Mouse (Mus musculus) C2C12 (cell line): Measurements from ENCODE around the gene Fnbp1.

Experiments used
- CEBPB ChIP-seq: IDR thresholded peaks from one replicate; pipeline ENCODE4 v1.6.1; 2011; ENCODE audit warnings: low read depth, mild to moderate bottlenecking, control low read depth, moderate library complexity
- CTCF ChIP-seq: IDR thresholded peaks from one replicate; pipeline ENCODE4 v1.5.1; 2011; ENCODE audit not compliant: control insufficient read depth, insufficient read depth, insufficient read length
- FOSL1 ChIP-seq: IDR thresholded peaks from one replicate; pipeline ENCODE4 v1.8.0; 2011; ENCODE audit warnings: mild to moderate bottlenecking, low read length; ENCODE audit not compliant: poor library complexity, insufficient read depth, severe bottlenecking
- MAX ChIP-seq: IDR thresholded peaks from one replicate; pipeline ENCODE4 v1.6.1; 2011; ENCODE audit warnings: mild to moderate bottlenecking, control low read depth
- MYOD1 ChIP-seq: IDR thresholded peaks from one replicate; pipeline ENCODE4 v1.6.1; 2011; ENCODE audit warnings: low read depth; ENCODE audit not compliant: control insufficient read depth, insufficient read length
- MYOG ChIP-seq: IDR thresholded peaks from one replicate; pipeline ENCODE4 v1.6.1; 2011; ENCODE audit not compliant: control insufficient read depth, insufficient read length; ENCODE audit errors: extremely low read depth
- USF1 ChIP-seq: IDR thresholded peaks from one replicate; pipeline ENCODE4 v1.6.1; 2011; ENCODE audit warnings: low read depth, mild to moderate bottlenecking, control low read depth, moderate library complexity

DNA sequence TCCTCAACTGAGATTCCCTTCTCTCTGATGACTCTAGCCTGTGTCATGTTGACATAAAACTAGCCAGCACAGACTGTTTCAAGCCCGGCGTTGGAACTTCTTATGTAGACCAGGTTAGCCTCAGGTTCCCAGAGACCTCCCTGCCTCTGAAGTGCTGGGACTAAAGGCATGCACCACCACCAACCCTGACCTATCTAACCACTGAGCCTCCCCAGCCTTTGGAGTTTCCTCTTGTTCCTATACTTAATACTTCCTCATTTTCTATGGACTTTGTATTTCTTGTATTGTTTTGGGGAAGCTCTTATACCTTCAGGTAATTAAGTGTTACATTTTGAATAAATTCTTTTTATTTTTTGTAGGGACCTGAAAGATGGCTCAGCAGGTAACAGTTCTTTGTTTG is 27.6 kb downstream of the Fnbp1 start:
- no peak for TF ChIP-seq CTCF
- no peak for TF ChIP-seq USF1
- TF ChIP-seq MAX: no peak
- no peak for TF ChIP-seq MYOG
- TF ChIP-seq FOSL1: no peak
- no peak for TF ChIP-seq MYOD1
- TF ChIP-seq CEBPB: no peak
